Mouse (Mus musculus) CH12.LX (cell line): ENCODE data around the gene Itpr1. TPM values are rescaled to one million over a fixed set of nuclear protein-coding genes. Genes with fewer than 3 reads are reported as not detected.
A peak's percentile ranks its signal among the peaks of the same experiment; 100 is the strongest.

Source experiments
- DNase-seq: peaks from one replicate; pipeline ENCODE4 v3.0.0-alpha.2; 2013; ENCODE audit errors: extremely low read depth
- H3K27ac ChIP-seq: 2 replicates; pipeline ENCODE4 v1.5.1; 2012; ENCODE audit warnings: low read depth, mild to moderate bottlenecking, control low read depth, moderate library complexity; ENCODE audit not compliant: insufficient read depth
- H3K27me3 ChIP-seq: replicated peaks from 2 replicates; pipeline ENCODE3; 2012; ENCODE audit warnings: inconsistent platforms
- H3K36me3 ChIP-seq, 2 experiments: replicated peaks in 1 of 2; 2 replicates each; pipeline versions ENCODE3 to v1.6.1; 2012; ENCODE audit warnings: inconsistent platforms in 1 of 2, low read length in 1 of 2, mild to moderate bottlenecking in 1 of 2, mixed read lengths in 1 of 2, moderate library complexity in 1 of 2; ENCODE audit not compliant: control insufficient read depth in 1 of 2, insufficient read depth in 1 of 2
- H3K4me1 ChIP-seq, 2 experiments: 2 replicates each; pipeline ENCODE4 v1.6.1; 2012; ENCODE audit warnings: inconsistent platforms in 1 of 2, moderate library complexity in 1 of 2; ENCODE audit not compliant: insufficient read depth in 2 of 2, control insufficient read depth in 1 of 2
- H3K4me2 ChIP-seq: 2 replicates; pipeline ENCODE4 v1.6.1; 2012; ENCODE audit warnings: low read depth, mild to moderate bottlenecking, control low read depth; ENCODE audit not compliant: poor library complexity, insufficient read depth, severe bottlenecking
- H3K4me3 ChIP-seq, 3 experiments: fragments of 150-350 bp in 1 of 3; sonication (generic) in 1 of 3; replicated peaks in 1 of 3; 2 replicates each; pipeline versions ENCODE3 to v1.5.1; 2011 to 2012; ENCODE audit warnings: low read depth in 2 of 3, low read length in 2 of 3, mild to moderate bottlenecking in 2 of 3, moderate library complexity in 2 of 3, control low read depth in 1 of 3, improper control_type of control experiment in 1 of 3, inconsistent platforms in 1 of 3, mixed read lengths in 1 of 3; ENCODE audit not compliant: poor library complexity in 1 of 3
- H3K79me2 ChIP-seq: replicated peaks from 2 replicates; pipeline ENCODE4 v1.6.1; 2012; ENCODE audit warnings: mild to moderate bottlenecking, moderate library complexity; ENCODE audit not compliant: control insufficient read depth, poor library complexity, insufficient read depth, severe bottlenecking; ENCODE audit errors: extremely low read depth
- H3K9ac ChIP-seq: 2 replicates; pipeline ENCODE4 v1.6.1; 2012; ENCODE audit warnings: low read depth, mild to moderate bottlenecking, control low read depth, moderate library complexity; ENCODE audit not compliant: insufficient read depth
- H3K9me3 ChIP-seq: replicated peaks from 2 replicates; pipeline ENCODE3; 2012; ENCODE audit warnings: low read length, inconsistent platforms, mixed read lengths
- BHLHE40 ChIP-seq: IDR thresholded peaks from 2 replicates; pipeline ENCODE4 v1.6.1; 2011; ENCODE audit warnings: mild to moderate bottlenecking, low read depth, low read length, improper control_type of control experiment
- CHD2 ChIP-seq: IDR thresholded peaks from 2 replicates; pipeline ENCODE4 v1.6.1; 2011; ENCODE audit warnings: low read length, improper control_type of control experiment
- ELF1 ChIP-seq: IDR thresholded peaks from 2 replicates; pipeline ENCODE4 v1.6.1; 2014; ENCODE audit warnings: low read depth, mild to moderate bottlenecking, inconsistent platforms, low read length, improper control_type of control experiment
- EP300 ChIP-seq: IDR thresholded peaks from 2 replicates; pipeline ENCODE4 v1.6.1; 2011; ENCODE audit warnings: low read length, improper control_type of control experiment
- ETS1 ChIP-seq: conservative IDR thresholded peaks from 2 replicates; pipeline ENCODE4 v1.6.1; 2012; ENCODE audit warnings: low read depth, mild to moderate bottlenecking, inconsistent platforms, low read length, improper control_type of control experiment, moderate library complexity
- HCFC1 ChIP-seq: IDR thresholded peaks from 2 replicates; pipeline ENCODE4 v1.6.1; 2012; ENCODE audit warnings: low read depth, mild to moderate bottlenecking, inconsistent platforms, low read length, improper control_type of control experiment
- KAT2A ChIP-seq: IDR thresholded peaks from 2 replicates; pipeline ENCODE4 v1.6.1; 2012; ENCODE audit warnings: low read length, improper control_type of control experiment, inconsistent platforms; ENCODE audit not compliant: insufficient replicate concordance
- MAFK ChIP-seq: IDR thresholded peaks from 2 replicates; pipeline ENCODE4 v1.6.1; 2011; ENCODE audit warnings: low read length, improper control_type of control experiment; ENCODE audit not compliant: insufficient replicate concordance
- NELFE ChIP-seq: IDR thresholded peaks from 2 replicates; pipeline ENCODE4 v1.6.1; 2011; ENCODE audit warnings: low read depth, low read length, improper control_type of control experiment
- NRF1 ChIP-seq: IDR thresholded peaks from 2 replicates; pipeline ENCODE4 v1.6.1; 2014; ENCODE audit warnings: low read depth, mild to moderate bottlenecking, inconsistent platforms, low read length, improper control_type of control experiment, moderate library complexity
- PAX5 ChIP-seq: IDR thresholded peaks from 2 replicates; pipeline ENCODE4 v1.6.1; 2012; ENCODE audit warnings: low read length, inconsistent platforms, mixed read lengths
- POLR2AphosphoS2 ChIP-seq: IDR thresholded peaks from 2 replicates; pipeline ENCODE4 v1.6.1; 2011; ENCODE audit warnings: low read depth, low read length, improper control_type of control experiment
- RAD21 ChIP-seq: IDR thresholded peaks from 2 replicates; pipeline ENCODE4 v1.6.1; 2011; ENCODE audit warnings: low read depth, mild to moderate bottlenecking, low read length, improper control_type of control experiment, moderate library complexity
- SIN3A ChIP-seq: IDR thresholded peaks from 2 replicates; pipeline ENCODE4 v1.6.1; 2012; ENCODE audit warnings: low read length, improper control_type of control experiment, inconsistent platforms
- TBP ChIP-seq: conservative IDR thresholded peaks from 2 replicates; pipeline ENCODE4 v1.6.1; 2011; ENCODE audit warnings: low read depth, low read length, improper control_type of control experiment
- USF1 ChIP-seq: IDR thresholded peaks from 2 replicates; pipeline ENCODE4 v1.6.1; 2014; ENCODE audit warnings: low read depth, mild to moderate bottlenecking, inconsistent platforms, low read length, improper control_type of control experiment
- USF2 ChIP-seq: conservative IDR thresholded peaks from 2 replicates; pipeline ENCODE4 v1.6.1; 2011; ENCODE audit warnings: low read depth, low read length, improper control_type of control experiment
- ZC3H11A ChIP-seq: IDR thresholded peaks from 2 replicates; pipeline ENCODE4 v1.6.1; 2012; ENCODE audit warnings: low read depth, mild to moderate bottlenecking, inconsistent platforms, low read length, improper control_type of control experiment
- ZNF384 ChIP-seq: IDR thresholded peaks from 2 replicates; pipeline ENCODE4 v1.6.1; 2012; ENCODE audit warnings: low read depth, low read length, improper control_type of control experiment, inconsistent platforms
- dilution Hi-C: fragments of 300-500 bp; cut with MboI; formaldehyde crosslinking; loops from 2 replicates; pipeline ENCODE4 v1.14.3; 2020; ENCODE audit warnings: low sequenced_read_pairs; ENCODE audit not compliant: extremely low pct_unique_long_range_greater_than_20kb, extremely low pct_ligation_motif_present
- in situ Hi-C: fragments of 300-500 bp; cut with MboI; formaldehyde crosslinking; loops from 3 replicates; pipeline ENCODE4 v1.14.3; 2019; ENCODE audit warnings: low sequenced_read_pairs, low pct_ligation_motif_present, low pct_unique_long_range_greater_than_20kb, mixed read lengths
- polyA plus RNA-seq: library from polyadenylated mRNA; unstranded; fragments of >175 nt; gene quantifications from 2 replicates; pipeline ENCODE4 v1.2.1, GENCODE M21; 2012; ENCODE audit warnings: low read depth; ENCODE audit not compliant: insufficient read length
- total RNA-seq, 2 experiments: library from RNA; depleted of rRNA; stranded (reverse); fragments of 300-350 nt in 1 of 2; fragments of >200 nt in 1 of 2; gene quantifications; 2 replicates each; pipeline ENCODE4 v1.2.3; 2012 to 2014

Gene Itpr1
- total and polyA plus RNA-seq, 3 experiments: 42.8 to 73.1 (median 53.4) TPM

GRCm38 (mm10) chr6:108301856-108302255 is 89.0 kb downstream of the Itpr1 start:
- dilution Hi-C loops: no loop called here
- TF ChIP-seq ZC3H11A (no peak), NRF1 (no peak), CHD2 (no peak), PAX5 (no peak), BHLHE40 (no peak), RAD21 (no peak), ETS1 (no peak), POLR2AphosphoS2 (no peak), ZNF384 (no peak), TBP (no peak), HCFC1 (no peak), USF2 (no peak)
- peaks cover 5% of the 10 kb centered on the region; the same call in 1 of the 2 replicates for H3K79me2 ChIP-seq
- in situ Hi-C loops: no loop called here
- H3K9me3 ChIP-seq: no peaks in the 10 kb centered on the region
- H3K36me3 ChIP-seq: peaks cover 0 to 35% of the 10 kb centered on the region in 2 experiments
- H3K4me2 ChIP-seq: no peak overlapping the region
- H3K27ac ChIP-seq: no peak overlapping the region
- H3K4me3 ChIP-seq: no peak overlapping the region
- DNase-seq: no peak
- H3K27me3 ChIP-seq: no peaks in the 10 kb centered on the region
- no peak overlapping the region for H3K9ac ChIP-seq
- peaks cover 13 to 46% of the 10 kb centered on the region in 2 experiments for H3K4me1 ChIP-seq

- H3K9me3 ChIP-seq: no peaks in the 10 kb centered on the region
- H3K79me2 ChIP-seq: peaks cover 11% of the 10 kb centered on the region
- no peak overlapping the region; the same call in 1 of the 2 replicates for H3K9ac ChIP-seq
- peaks cover 0 to 43% of the 10 kb centered on the region in 2 experiments for H3K36me3 ChIP-seq
- no peaks in the 10 kb centered on the region for H3K27me3 ChIP-seq
- TF ChIP-seq MAFK: no peak
- TF ChIP-seq ELF1: no peak
- TF ChIP-seq SIN3A: no peak
- no peak for TF ChIP-seq NELFE
- TF ChIP-seq EP300: no peak
- no peak for TF ChIP-seq USF1
- TF ChIP-seq KAT2A: no peak
- no peak for TF ChIP-seq ZC3H11A
- TF ChIP-seq PAX5: no peak
- TF ChIP-seq, all 38 proteins: peak for 0
- dilution Hi-C loops (no loop called here), in situ Hi-C loops (no loop called here)
- no peak for DNase-seq
- no peak overlapping the region for H3K4me3 ChIP-seq
- H3K4me1 ChIP-seq: peaks cover 19 to 63% of the 10 kb centered on the region in 2 experiments
- H3K4me2 ChIP-seq: peak overlapping the region; percentile 19
- H3K27ac ChIP-seq: peak overlapping the region; percentile 11; the same call in 1 of the 2 replicates
Observed at GRCm38 (mm10) chr6:108303619-108304567, 91.0 kb downstream of the Itpr1 start.
